Mouse (Mus musculus): ENCODE results near the gene Ap4b1.

DNA sequence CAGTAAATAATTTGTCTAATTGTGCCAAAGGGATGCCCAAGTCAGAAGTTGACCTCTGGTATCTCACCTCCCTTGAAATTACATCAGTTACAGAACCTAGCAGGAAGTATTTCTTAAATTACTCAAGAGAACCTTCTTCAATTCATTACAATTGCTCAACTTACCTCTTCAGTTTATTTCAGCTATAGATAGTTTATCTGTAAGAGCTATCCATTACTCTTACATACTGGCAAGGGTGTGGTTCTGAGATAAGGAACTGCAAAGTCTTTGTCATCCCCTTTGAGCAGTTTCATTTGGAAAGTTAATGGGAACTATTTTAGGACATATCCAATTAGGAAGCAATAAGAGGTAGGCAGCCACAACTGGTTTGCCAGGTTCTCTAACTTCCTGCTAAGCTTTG is 23.1 kb downstream of the Ap4b1 start, which contains the start of gene Bcl2l15:
- no peak for TF ChIP-seq CTCF (IDR thresholded peaks at IDR 0.05; ENCODE audit: extremely low read depth, insufficient read depth, low read length)
- TF ChIP-seq POLR2A (IDR thresholded peaks at IDR 0.05; ENCODE audit: extremely low read depth, insufficient read depth, low read length), result no peak

Measured in cortical plate, adult 2 months (tissue).